Mouse (Mus musculus): ENCODE results near the gene Cela2a.
"Not testable (repeated sequence)": the region's sequence is repeated elsewhere in the genome, so short reads cannot be mapped to it uniquely, and the experiment has no call there.

Cela2a gene

DNA sequence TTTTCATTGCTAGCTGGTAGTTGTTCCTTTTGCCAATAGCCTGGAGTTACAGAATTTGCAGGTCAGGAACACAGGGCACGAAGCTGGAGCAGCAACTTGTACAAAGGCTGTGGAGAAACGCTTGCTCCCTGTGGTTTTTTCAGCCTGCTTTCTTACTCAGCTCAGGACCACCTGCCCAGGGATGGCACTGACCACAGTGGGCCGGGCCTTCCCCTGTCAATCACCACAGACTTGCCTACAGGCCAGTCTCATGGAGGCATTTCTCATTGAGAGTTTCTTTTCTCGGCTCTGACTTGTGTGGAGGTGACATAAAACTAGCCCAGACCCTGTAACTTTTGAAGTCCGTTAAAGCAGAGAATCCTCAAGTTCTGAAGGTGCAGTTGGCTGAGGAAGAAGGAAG is 28.4 kb downstream of the Cela2a start:
- no peak for DNase-seq (ENCODE audit: low read depth, low spot score)

DNA sequence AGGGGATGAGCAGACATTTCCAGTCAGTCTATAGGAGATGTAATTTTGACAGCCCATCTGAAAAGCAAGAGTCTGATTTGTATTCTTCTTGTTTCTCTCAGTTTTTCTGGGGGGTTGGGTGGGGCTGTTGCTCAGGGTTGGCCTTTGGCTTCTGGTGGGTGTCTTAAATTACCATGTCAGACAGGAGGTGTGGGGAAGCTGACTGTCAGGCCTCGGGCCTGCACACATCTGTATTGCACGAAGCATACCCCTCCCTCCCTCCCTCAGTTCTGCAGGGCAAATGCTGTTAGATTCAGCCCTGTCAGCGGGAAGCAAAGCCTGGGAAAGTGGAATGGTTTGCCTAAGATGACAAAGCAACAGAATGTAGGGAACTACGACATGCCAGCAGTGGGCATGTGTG is 29.0 kb downstream of the Cela2a start:
- DNase-seq (ENCODE audit: low read depth, low spot score), result no peak

DNA sequence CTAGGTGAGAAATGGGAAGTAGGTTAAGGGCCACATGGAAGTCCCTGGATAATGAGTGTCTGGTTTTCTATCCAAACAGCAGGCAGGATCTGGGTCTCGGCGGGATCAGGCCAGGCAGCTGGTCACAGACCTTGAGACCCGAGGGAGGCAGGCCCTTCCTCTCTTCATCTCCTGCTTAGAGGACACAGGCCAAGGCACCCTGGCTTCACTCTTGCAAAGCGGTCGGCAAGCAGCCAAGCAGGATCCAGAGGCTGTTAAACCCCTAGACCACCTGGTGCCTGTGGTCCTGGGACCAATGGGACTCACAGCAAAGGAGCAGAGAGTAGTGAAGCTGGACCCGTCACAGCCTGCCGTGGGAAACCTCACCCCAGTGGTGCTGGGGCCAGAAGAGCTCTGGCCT is 29.6 kb downstream of the Cela2a start:
- no peak for DNase-seq (ENCODE audit: low read depth, low spot score)

DNA sequence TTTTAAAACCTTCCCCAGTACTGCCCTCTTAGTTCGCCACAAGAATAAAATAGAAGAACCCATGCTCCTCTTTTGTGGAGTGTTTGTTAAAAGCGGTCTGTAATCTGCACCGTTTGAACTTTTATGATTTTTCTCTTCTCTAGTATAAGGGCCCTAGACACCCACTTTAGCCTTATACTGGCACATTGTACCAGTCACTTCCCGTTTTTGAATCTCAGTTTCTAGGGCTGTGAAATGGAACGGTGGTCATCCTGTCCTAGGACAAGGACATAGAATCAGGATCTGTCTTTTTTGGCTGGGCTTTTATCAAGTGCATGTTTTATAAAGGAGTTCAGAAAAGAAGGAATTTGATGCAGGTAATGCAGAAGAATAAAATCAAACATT is 31.8 kb downstream of the Cela2a start:
- no peak for DNase-seq (ENCODE audit: low read depth, low spot score)

DNA sequence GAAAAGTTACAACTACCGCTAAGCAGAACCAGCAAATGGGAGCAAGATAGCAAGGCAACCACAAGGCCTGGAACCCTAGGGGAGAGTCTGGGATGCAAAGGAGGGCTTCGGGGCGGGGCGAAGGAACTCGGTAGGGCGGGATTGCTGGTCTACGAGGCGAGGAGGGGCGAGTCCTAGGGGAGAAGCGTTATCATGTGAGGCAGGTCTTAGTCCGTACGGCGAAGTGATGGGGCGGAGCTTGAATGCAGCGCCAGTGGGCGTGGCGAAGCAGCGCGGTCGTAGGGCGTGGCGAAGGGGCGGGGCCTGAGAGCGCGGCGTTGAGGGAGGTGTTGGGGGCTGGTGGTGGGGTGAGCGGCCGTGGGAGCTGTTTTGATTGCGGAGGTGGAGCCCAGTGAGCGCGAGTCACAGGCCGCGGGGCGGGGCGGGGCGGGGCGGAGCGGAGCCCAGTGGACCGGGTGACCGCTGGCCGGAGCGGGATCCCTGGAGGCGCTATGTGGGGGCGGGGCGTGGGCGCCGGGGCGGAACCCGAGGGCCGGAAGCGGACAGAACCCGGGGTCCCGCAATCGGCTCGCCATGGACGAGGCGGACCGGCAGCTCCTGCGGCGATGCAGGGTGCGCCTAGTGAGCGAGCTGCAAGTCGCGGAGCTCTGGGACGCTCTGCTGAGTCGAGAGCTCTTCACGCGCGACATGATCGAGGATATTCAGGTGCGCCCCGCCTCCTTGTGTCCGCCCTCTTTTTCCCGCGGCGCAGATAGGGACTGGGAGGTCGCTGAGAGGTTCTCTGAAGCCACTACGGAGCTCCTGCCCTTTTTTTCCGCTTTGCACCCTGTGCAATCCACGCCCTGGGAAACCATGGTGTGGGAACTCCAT is 32.4 kb downstream of the Cela2a start, which contains the start of gene Casp9:
Gene Casp9 (plus strand): TSS at position 331 of the 870 bp plus-strand sequence.
- peak; percentile 97 for DNase-seq (ENCODE audit: low read depth, low spot score)

DNA sequence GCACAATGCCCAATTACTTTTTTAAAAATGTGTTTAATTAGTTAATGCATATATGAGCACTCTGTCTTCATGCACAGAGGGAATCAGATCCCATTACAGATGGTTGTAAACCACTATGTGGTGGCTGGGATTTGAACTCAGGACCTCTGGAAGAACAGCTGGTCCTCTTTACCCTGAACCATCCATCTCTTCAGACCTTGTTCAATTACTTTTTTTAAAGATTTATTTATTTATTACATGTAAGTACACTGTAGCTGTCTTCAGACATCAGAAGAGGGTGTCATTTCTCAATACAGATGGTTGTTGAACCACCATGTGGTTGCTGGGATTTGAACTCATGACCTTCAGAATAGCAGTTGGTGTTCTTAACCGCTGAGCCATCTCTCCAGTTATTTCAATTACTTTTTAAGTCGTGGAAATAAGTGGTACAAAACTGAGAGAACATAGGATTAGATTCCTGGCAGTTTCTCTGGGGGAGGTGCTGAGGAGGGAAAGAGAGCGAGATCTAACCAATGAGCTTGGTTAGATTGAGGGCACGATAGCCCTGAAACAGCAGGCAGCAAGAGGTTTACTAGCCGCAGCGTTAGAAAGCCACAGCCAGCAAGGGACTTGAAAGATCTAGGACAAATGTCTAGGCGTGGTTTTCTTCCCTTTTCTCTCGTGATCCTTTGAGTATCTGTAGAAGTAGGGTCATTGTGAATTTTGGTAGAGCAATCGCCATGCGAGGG is 33.2 kb downstream of the Cela2a start:
- DNase-seq (ENCODE audit: low read depth, low spot score), result no peak

DNA sequence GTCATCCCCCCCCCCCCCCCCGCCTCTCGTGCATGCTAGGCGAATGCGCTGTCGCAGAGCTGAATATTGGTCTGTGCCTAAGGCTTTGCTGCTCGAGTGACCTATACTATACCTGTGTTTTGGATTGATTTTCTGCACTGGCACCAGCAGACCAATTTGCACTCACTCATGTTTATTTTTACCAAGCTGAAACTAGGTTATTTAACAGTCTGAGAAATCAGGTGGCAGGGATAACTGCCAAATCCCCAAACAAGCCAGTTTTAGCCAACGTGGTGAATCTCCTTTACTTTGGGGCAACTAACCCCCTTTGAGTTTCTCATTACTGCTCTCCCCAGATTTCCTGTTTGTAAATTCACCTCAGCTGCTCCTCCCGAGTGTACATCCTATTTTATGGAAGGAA is 34.0 kb downstream of the Cela2a start:
- DNase-seq (ENCODE audit: low read depth, low spot score), result no peak

DNA sequence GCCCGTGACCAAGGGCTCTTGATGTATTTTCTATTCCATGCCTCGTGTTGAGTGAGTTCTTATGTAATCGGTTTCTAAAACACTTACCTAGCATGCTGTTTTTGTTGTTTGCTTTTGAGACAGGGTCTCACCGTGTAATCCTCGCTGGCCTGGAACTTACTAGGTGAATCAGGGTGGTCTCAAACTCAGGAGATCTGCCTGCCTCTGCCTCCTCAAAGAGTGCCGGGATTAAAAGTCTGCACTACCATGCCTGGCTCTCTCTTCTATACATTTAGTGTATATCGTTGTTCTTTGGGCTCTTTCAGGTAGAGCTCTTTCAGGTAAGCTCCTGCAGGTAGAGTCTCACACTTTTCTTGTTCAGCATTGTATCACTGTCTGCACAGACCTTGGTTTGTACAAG is 34.5 kb downstream of the Cela2a start:
- no peak for DNase-seq (ENCODE audit: low read depth, low spot score)

DNA sequence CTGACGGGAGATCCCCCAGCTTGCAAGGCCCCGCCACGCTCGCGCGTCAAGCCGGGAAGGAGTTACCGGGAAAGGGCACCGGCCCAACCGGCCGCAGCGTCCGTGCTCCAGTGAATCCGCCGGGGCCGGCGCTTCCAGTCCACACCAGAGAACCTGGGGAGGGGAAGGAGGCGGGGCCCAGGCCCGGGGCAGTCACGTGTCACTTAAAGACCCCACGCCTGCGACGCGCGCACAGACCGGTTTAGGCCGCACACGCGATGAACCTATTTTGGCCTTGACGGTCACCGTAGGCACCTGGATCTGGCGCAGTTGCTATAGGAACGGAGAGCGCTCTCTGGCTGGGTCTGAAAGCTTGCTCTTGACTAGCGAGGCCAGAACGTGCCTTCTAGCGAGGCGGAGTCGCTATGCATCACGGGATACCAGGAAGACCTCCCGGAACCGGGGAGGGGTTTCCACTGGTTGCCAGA is 35.4 kb downstream of the Cela2a start, which contains the start of gene Dnajc16:
Gene Dnajc16 (minus strand): TSS at position 408 of the 467 bp plus-strand sequence.
- DNase-seq (ENCODE audit: low read depth, low spot score), result peak; percentile 99

DNA sequence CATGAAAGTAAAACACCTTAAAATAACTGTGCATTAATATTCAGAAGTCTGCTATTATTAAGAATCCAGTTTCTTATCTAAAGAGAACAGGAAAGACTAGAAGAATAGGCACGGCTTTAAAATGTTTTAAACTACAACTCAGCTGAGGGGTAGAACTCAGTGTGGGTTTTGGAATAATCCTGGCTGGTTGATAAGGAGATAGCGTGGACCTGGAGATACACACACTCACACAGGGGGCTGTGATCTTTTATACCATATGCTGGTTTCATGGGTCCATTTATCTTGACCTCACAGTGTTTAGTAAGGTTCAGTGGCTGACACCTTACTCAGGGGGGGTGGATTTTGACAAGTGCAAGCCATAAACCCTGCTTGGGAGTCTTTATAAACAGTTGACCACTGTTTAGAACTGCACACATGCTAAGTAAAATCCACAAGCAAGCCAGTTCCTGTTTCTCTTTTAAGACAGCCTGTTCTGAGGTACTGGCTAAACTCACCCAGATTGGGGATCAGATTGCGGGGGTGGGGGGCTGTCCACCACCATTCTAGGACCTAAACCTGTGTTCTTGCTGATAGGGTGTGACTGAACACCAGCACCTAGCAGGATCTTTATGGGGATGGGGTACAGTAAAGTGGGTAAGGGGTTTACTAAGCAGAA is 36.3 kb downstream of the Cela2a start:
- DNase-seq (ENCODE audit: low read depth, low spot score), result no peak

DNA sequence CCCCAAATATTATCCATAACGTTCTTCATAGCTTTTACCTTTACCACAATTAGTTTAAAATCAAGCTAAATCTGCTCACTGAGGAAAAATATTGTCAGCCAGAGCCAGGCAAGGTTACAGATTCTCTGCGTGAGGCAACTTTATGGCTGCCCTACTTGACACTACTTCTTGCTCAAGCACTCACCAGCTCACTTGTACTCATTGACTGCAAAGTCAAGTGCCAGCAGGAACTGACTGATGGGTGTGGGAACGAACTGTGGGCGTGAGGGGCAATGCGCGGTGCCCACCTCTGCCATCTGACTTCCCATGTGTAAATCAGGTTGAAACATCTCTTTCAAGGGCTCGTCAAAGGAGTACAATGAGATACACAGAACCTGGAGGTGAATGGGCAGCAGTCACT is 38.5 kb downstream of the Cela2a start:
- no peak for DNase-seq (ENCODE audit: low read depth, low spot score)

DNA sequence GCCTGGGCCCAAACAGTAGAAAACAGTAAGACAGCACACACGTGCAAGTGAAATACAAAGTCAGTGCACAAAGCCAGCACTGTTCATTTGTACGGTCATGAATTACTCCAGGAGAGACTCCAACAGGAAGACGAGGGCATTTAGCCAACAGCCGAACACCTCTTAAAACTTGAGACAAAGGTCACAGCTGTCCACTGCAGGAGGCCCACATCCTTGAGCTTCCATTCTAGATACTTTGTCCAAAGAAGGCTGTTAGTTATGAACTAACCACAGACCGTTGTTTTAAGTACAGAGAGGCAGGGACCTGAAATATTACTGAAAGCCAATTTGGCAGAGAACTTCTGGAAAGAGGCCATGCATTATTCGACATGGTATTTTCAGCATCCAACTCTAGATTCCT is 38.9 kb downstream of the Cela2a start:
- no peak for DNase-seq (ENCODE audit: low read depth, low spot score)

DNA sequence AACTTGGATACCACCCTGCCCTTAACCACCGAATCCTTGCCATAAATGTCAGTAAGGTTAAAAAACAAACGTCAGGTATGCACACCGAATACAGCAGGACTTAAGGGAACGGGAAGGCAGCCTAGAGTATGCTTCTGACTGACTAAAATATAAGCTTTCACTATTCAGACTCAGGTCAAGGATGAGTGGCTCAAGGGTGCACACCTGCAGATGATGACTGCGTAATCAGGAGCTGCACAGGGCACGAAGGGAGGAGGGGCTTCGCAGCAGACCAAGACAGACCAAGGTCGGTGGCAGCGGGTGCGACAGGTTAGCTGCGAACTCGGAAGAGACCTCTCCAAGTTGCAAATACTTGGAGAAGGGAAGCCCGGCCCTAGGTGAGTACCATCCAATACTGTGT is 39.8 kb downstream of the Cela2a start:
- no peak for DNase-seq (ENCODE audit: low read depth, low spot score)

DNA sequence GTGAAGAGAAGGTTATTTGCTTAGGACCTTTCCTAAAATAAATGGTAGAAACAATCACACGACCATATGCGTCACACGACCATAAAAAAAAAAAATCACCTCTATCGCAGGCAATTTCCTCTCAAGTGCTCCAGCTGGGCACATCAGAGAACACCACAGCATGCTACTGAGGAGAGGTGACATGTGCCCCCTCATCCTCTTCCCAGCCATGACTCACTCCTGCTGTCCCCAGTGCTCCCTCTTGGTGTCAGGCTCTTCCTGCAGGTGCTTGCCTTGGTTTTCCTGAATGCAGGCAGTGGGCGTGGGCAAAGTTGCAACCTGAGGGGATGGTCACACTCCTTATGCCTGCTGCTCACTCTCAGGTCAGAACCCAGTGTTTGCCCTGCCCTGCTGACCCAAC is 41.1 kb downstream of the Cela2a start:
- DNase-seq (ENCODE audit: low read depth, low spot score), result no peak

DNA sequence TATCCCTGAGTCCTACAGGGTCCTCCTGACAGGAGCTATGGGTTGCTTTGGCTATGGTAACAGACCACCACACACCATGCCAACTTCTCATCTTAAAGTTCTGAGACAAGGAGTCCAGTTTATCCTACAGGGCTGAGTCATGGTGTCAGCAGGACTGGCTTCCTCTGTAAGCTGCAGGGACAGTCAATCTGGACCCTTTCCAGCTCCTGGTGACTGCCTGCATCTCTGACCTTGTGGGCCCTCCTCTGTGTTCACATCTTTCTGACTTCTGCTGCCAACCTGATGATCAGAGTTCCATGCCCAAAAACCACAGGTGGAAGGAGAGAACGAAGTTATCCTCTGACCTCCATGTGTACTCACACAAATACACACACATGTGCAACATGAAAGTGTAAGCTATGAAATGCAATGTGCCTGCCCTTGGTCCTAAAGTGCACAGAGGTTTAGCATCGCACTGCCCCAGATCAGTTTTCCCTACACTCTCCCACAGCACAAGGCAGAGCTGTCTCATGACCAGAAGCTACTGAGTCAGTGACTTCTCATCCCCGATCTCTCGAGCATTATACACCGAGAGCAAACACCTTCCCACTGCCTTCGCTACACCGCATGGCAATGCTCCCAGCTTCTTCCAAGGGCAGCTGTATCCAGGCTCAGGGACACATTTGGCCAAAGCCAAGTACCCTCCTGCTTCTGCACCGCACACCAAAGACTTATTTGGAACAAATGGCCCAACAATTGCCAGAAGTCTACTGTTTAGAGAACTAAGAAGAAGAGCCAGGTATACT is 44.6 kb downstream of the Cela2a start:
- DNase-seq (ENCODE audit: low read depth, low spot score), result no peak

DNA sequence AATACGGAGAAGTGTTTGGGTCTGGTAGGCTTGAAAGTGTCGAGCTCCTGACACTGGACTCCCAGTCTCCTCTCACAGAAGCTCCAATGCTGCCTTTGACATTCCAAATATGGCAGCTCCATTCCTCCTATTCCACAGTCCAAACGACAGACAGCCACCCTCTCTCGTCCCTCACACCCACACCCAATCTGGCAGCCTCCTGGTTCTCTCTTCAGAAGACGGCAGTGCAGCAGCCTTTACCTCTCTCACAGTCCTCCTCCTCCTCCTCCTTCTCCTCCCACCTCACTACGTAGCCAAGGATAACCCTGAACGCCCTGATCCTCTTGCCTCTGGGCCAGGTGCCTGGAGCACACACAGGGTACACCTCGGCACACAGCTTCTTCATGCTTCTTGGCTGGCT is 46.1 kb downstream of the Cela2a start:
- no peak for DNase-seq (ENCODE audit: low read depth, low spot score)

DNA sequence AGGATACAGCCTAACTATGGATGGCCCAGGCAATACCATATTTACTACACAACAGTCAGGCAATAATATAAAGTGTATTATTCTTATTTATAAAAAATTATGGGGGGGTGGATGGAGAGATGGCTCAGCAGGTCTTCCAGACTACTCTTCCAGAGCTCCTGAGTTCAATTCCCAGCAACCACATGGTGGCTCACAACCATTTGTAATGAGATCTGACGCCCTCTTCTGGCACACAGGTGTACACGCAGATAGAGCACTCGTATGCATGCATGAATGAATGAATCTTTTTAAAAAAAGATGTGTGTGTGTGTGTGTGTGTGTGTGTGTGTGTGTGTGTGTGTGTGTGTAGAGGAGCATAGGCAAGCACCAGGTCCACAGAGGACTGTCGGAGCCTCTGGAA is 52.9 kb downstream of the Cela2a start:
- not testable (repeated sequence) for DNase-seq (ENCODE audit: low read depth, low spot score)

DNA sequence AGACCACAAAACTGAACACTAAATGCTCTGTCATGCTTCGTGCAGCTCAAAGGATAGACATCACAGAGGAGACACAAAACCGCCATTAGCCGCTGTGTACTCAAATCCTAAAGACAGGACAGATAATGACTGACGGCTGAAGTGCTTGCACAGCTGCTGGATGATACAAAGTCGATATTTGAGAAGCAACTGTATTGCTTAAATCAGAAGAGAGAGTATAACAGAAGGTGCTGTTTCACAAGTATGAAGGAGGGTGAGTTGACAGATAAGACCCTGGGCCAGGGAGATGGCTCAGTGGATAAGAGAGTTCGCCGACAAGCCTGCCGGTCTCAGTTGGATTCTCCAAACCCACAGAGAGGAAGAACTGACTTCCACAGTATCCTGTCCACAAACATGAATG is 54.1 kb downstream of the Cela2a start:
- no peak for DNase-seq (ENCODE audit: low read depth, low spot score)

DNA sequence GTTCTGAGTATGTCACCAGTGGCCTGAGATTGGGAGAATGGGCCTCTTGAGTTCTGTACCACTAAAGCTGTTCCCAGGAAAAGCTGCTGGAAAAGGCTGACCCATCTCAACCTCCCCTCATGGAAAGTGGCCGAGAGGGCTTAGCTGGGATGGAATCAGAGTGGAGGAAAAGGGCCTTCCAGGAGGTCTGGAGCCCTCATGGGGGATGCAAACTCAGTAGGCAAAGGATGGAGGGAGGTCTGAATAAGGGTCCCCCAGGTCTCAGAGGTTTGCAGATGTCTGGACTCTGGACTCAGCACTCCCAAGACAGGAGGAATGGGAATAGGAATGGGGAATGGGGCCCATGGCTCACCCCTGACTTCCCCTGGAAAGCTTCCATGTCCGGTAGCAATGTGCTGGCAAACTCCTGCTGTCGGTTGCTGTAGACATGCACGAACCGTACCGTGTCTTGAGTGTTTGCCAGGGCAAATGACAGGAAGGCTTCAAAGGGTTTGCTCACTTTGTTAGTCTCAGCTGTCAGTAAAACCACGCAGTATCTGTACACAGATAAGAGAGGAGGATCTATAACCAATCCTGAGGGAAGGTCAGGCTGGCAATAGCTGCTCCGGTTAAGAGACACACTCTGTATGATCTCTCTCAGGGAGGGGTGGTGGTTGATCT is 56.3 kb downstream of the Cela2a start:
- DNase-seq (ENCODE audit: low read depth, low spot score), result no peak

DNA sequence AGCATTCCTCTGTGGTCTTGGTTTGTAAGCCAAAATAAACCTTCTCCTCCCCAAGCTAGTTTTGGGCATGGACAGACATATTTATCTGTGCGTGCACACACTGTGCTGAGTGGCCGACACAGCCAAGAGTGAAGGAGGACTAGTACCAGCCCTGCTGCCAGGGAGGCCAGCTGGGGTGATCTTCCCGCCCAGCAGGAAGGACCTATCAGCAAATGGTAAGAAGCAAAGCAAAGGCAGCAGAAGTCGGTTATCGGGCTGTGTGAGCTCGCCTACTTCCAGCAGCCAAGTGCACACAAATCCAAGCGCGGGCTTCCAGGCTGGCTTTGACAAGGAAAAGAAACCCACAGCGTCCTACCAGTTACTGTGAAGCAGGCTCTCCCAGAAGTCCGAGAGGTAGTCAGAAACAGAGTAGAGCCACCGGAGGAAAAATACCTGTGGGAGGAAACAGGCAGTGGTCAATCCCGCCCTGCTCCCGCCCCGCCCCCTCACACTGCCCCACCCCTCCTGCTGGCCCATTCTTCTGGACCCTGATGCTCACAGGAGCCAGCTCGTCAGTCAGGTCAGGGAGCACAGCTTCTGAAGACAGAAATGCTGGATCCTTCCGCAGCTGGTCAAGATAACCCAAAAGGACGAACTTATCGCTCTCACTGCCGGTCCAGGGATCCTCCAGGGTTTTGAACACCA is 58.5 kb downstream of the Cela2a start:
- no peak for DNase-seq (ENCODE audit: low read depth, low spot score)

Data from forelimb bud, embryonic 11.5 days (tissue).